Mouse (Mus musculus) frontal cortex, adult 2 months (tissue): ENCODE measurements around the gene Olfr1359. TPM values are rescaled to one million over a fixed set of nuclear protein-coding genes. Genes with fewer than 3 reads are reported as not detected.

Experiments used
- polyA plus RNA-seq: library from polyadenylated mRNA; depleted of rRNA; stranded (reverse); fragments of >200 nt; gene quantifications from 2 replicates; pipeline ENCODE4 v1.2.3, GENCODE M21; 2012; rRNA removed

Gene Olfr1359
- polyA plus RNA-seq, 1 experiment, result not detected

Other genes with a start within 250 kb of the Olfr1359 start
- gene Zscan26, start 244.4 kb upstream of the Olfr1359 start, polyA plus RNA-seq, result 61.5 and 66.1 TPM in 2 replicates
- 0.42 and 0.59 TPM in 2 replicates for gene Nkapl, start 229.6 kb upstream of the Olfr1359 start, polyA plus RNA-seq
- gene Zkscan4, start 219.2 kb upstream of the Olfr1359 start, polyA plus RNA-seq, result 3.7 and 4.8 TPM in 2 replicates
- not detected in 2 replicates for gene Gm10065, start 218.7 kb upstream of the Olfr1359 start, polyA plus RNA-seq
- gene AK157302, start 202.9 kb upstream of the Olfr1359 start, polyA plus RNA-seq, result 1.6 and 1.9 TPM in 2 replicates
- 15.3 and 32.5 TPM in 2 replicates for gene Gm11273, start 196.7 kb upstream of the Olfr1359 start, polyA plus RNA-seq
- 7.9 and 8.6 TPM in 2 replicates for gene Zkscan8, start 167.0 kb upstream of the Olfr1359 start, polyA plus RNA-seq
- not detected in 2 replicates for gene Olfr1366, start 155.3 kb upstream of the Olfr1359 start, polyA plus RNA-seq
- gene Olfr1535, start 138.2 kb upstream of the Olfr1359 start, polyA plus RNA-seq, result not detected in 2 replicates
- gene Olfr1364, start 116.4 kb upstream of the Olfr1359 start, polyA plus RNA-seq, result 0.29 TPM in 1 of 2 replicates, not detected in the other
- not detected in 2 replicates for gene Olfr1362, start 84.1 kb upstream of the Olfr1359 start, polyA plus RNA-seq
- not detected in 2 replicates for gene Olfr11, start 55.6 kb upstream of the Olfr1359 start, polyA plus RNA-seq
- not detected in 2 replicates for gene Olfr1361, start 34.7 kb upstream of the Olfr1359 start, polyA plus RNA-seq
- not detected in 2 replicates for gene Olfr1360, start 20.7 kb upstream of the Olfr1359 start, polyA plus RNA-seq
- gene Hist1h2bl, start 18.0 kb downstream of the Olfr1359 start, polyA plus RNA-seq, result not detected in 2 replicates
- 1.2 and 1.5 TPM in 2 replicates for gene Hist1h2ai, start 18.3 kb downstream of the Olfr1359 start, polyA plus RNA-seq
- gene Hist1h3h, start 19.5 kb downstream of the Olfr1359 start, polyA plus RNA-seq, result 1.8 TPM in 2 replicates
- gene Hist1h2bm, start 23.9 kb downstream of the Olfr1359 start, polyA plus RNA-seq, result 0.52 and 0.80 TPM in 2 replicates
- 3.3 and 4.1 TPM in 2 replicates for gene Hist1h4j, start 37.0 kb downstream of the Olfr1359 start, polyA plus RNA-seq
- 12.6 and 16.6 TPM in 2 replicates for gene Hist1h4k, start 52.4 kb downstream of the Olfr1359 start, polyA plus RNA-seq
- gene Hist1h2ak, start 55.7 kb downstream of the Olfr1359 start, polyA plus RNA-seq, result 1.1 and 1.7 TPM in 2 replicates
- gene Hist1h2bn, start 56.0 kb downstream of the Olfr1359 start, polyA plus RNA-seq, result 0.82 and 1.9 TPM in 2 replicates
- 0.18 and 0.71 TPM in 2 replicates for gene Hist1h1b, start 82.5 kb downstream of the Olfr1359 start, polyA plus RNA-seq
- 3.1 and 4.5 TPM in 2 replicates for gene Hist1h3i, start 85.3 kb downstream of the Olfr1359 start, polyA plus RNA-seq
- gene Hist1h2an, start 89.1 kb downstream of the Olfr1359 start, polyA plus RNA-seq, result not detected in 2 replicates
- 0.32 and 0.57 TPM in 2 replicates for gene Hist1h2bp, start 89.3 kb downstream of the Olfr1359 start, polyA plus RNA-seq
- 1.5 and 1.9 TPM in 2 replicates for gene Hist1h2bq, start 112.1 kb downstream of the Olfr1359 start, polyA plus RNA-seq
- gene Hist1h2ao, start 112.4 kb downstream of the Olfr1359 start, polyA plus RNA-seq, result not detected in 2 replicates
- gene Hist1h4m, start 113.6 kb downstream of the Olfr1359 start, polyA plus RNA-seq, result not detected in 2 replicates
- 12.0 and 12.7 TPM in 2 replicates for gene Hist1h4n, start 134.1 kb downstream of the Olfr1359 start, polyA plus RNA-seq
- 3.5 and 3.9 TPM in 2 replicates for gene Hist1h2ap, start 135.4 kb downstream of the Olfr1359 start, polyA plus RNA-seq
- gene Hist1h2br, start 135.6 kb downstream of the Olfr1359 start, polyA plus RNA-seq, result 0.21 and 0.96 TPM in 2 replicates
- gene Zfp184, start 247.0 kb downstream of the Olfr1359 start, polyA plus RNA-seq, result 2.2 and 2.6 TPM in 2 replicates